Mouse (Mus musculus) heart, postnatal 0 days (tissue): Measurements from ENCODE around the gene Esrrg.

Experiments
- CTCF ChIP-seq: IDR thresholded peaks from 2 replicates; pipeline ENCODE4 v1.5.1; 2016; ENCODE audit warnings: antibody characterized with exemption, control low read depth, low read depth
- EP300 ChIP-seq: IDR thresholded peaks from 2 replicates; pipeline ENCODE4 v1.6.1; 2016; ENCODE audit warnings: antibody characterized with exemption, low read depth

DNA sequence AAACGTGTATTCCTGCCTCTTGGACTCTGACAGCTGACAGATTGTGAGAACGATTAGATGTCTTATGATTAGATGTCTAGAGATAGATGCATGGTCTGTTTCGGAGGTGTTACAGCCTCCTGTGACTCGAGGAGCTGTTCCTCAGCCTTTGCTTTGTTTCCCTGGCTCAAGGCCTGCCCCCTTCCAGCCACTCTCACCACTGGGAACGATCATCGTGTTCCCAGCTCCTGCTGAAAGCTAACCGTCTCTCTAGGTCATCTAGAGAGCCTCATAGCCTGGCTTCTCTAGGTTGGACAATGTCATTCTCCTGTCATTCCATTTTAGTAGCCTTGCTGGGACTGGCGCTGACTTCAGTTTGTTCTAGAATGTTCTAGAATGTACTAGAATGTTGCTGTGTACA lies 233.0 kb downstream of the Esrrg start:
- TF ChIP-seq CTCF = no peak
- TF ChIP-seq EP300 = no peak
